Mouse (Mus musculus): ENCODE measurements around the gene Iars2. TPM values are rescaled to one million over a fixed set of nuclear protein-coding genes. Genes with fewer than 3 reads are reported as not detected.

Gene Iars2
- polyA plus RNA-seq, 1 experiment from 2014 or later = 64.7 TPM

DNA sequence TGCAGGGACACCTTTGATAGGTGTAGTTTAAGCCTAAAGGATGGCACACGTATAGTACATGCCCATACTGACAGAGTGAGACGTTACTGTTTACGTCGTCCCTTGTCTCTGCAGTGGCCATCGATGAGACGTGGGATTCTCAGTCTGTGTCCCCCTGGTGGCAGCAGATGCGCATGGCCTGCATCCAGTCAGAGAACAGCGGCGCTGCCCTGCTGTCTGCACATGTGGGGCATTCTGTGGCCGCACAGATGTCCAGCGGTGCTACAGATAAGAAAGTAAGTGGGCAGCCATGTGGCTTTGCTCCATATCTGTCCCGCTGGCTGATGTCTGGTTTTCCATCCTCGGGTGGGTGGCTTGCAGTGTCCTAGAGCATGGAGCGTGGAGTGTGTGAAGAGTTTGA is 66.6 kb downstream of the Iars2 start:
- DNase-seq (ENCODE audit: low read depth, low spot score) = no peak
- ChIA-PET POLR2A (no interaction called here), CTCF (no interaction called here)
- TF ChIP-seq CTCF (IDR thresholded peaks at IDR 0.05) = peak; percentile 52
- in situ Hi-C loops (cut with MboI; ENCODE audit: low pct_unique_long_range_greater_than_20kb) = no loop called here
- no peak for ATAC-seq
- H3K27me3 ChIP-seq = no peaks in the 10 kb centered on the region

DNA sequence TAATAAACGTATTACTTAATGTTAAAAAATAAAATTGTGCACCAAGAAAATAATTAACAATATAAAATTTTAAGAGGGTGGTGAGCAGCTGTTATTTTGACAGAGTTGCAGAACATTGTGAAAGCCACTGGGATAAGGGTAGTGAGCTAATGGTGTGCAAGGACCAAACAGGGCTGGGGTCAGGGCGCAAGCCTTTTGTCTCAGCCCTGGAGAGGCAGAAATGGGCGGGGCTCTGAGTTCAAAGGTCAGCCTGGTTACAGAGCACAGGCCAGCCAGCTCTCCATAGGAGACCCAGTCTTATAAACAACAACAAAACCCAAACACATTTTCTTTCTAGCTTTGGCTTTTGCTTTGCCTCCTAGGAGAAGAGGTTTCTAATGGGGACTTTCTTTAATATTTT is 72.4 kb downstream of the Iars2 start:
- ChIA-PET CTCF (no interaction called here), POLR2A (no interaction called here)
- DNase-seq (ENCODE audit: low read depth, low spot score) = no peak
- TF ChIP-seq CTCF (IDR thresholded peaks at IDR 0.05) = no peak
- in situ Hi-C loops (cut with MboI; ENCODE audit: low pct_unique_long_range_greater_than_20kb) = no loop called here
- no peak for ATAC-seq
- no peaks in the 10 kb centered on the region for H3K27me3 ChIP-seq

GRCm38 (mm10) chr1:185255336-185255735 is 73.9 kb downstream of the Iars2 start:
- ATAC-seq = no peak
- no peak for TF ChIP-seq CTCF (IDR thresholded peaks at IDR 0.05)
- in situ Hi-C loops (cut with MboI; ENCODE audit: low pct_unique_long_range_greater_than_20kb) = no loop called here
- ChIA-PET CTCF (no interaction called here), POLR2A (interaction anchor here (0.6 kb wide), 1 partner anchor 8 kb away, joined by 7 read pairs; no protein-coding TSS in a partner anchor)
- no peak for DNase-seq (ENCODE audit: low read depth, low spot score)
- H3K27me3 ChIP-seq = no peaks in the 10 kb centered on the region

DNA sequence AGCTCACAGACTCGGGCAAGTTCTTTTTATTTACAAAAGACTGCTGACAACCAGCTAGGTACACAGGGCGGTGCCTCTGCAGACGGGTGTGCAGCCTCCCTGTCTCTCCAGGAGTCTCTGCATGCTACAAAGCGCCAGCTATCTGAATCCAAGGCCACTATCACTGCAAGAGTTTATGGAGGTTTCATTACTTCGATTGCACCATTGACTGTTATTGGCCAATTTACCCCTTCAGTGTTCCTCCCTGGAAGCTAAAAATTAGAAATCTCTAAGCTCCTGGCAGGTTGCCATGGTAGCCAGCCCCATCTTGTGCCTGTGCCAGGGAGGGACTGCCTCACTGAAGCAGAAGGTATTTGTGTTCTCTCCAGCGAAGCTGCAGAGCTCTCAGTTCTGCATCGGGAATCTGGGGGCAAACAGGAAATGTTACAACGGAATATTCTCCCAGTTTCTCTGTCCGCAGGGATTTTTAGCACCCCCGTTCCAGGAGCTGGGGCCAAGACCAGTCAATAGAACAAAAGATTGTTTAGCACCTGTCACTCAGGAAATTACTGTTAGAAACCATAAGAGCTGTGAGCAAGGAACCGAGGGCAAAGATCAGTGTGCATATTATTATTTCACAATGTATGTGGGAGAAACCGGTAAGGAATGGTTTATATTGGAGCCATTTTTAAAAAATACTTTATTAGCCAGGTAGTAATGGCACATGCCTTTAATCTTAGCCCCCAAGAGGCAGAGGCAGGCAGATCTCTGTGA is 75.9 kb downstream of the Iars2 start:
- CTCF ChIA-PET = interaction anchor here (0.9 kb wide), 1 partner anchor 8 kb away, joined by 3 read pairs; no protein-coding TSS in a partner anchor
- in situ Hi-C loops (cut with MboI; ENCODE audit: low pct_unique_long_range_greater_than_20kb) = no loop called here
- DNase-seq (ENCODE audit: low read depth, low spot score) (no peak), ATAC-seq (no peak)
- no peaks in the 10 kb centered on the region for H3K27me3 ChIP-seq
- TF ChIP-seq CTCF (IDR thresholded peaks at IDR 0.05) = no peak
- POLR2A ChIA-PET = interaction anchor here (0.6 kb wide), 1 partner anchor 13 kb away, joined by 3 read pairs; no protein-coding TSS in a partner anchor

DNA sequence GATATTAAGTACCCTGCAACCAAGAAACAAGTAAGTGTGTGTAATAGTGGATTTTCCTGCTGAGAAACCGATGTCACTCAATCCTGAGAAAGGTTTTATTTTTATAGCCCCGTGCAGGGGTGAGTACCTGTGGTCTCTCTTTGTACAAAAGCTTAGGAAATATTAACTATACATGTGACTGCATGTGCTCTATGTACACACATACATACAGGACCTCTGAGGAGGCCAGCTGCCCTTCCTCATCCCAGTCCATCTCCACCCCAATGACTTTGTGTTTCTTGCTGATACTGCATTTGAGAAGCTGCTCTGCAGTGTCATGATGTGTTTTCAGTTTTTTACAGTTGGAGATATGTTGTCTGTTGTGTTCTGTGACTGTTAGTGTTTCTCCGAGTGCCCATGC is 76.8 kb downstream of the Iars2 start:
- in situ Hi-C loops (cut with MboI; ENCODE audit: low pct_unique_long_range_greater_than_20kb) = no loop called here
- ChIA-PET CTCF (interaction anchor here (0.9 kb wide), 1 partner anchor 9 kb away, joined by 3 read pairs; no protein-coding TSS in a partner anchor), POLR2A (no interaction called here)
- H3K27me3 ChIP-seq = no peaks in the 10 kb centered on the region
- no peak for TF ChIP-seq CTCF (IDR thresholded peaks at IDR 0.05)
- no peak for DNase-seq (ENCODE audit: low read depth, low spot score)
- no peak for ATAC-seq

DNA sequence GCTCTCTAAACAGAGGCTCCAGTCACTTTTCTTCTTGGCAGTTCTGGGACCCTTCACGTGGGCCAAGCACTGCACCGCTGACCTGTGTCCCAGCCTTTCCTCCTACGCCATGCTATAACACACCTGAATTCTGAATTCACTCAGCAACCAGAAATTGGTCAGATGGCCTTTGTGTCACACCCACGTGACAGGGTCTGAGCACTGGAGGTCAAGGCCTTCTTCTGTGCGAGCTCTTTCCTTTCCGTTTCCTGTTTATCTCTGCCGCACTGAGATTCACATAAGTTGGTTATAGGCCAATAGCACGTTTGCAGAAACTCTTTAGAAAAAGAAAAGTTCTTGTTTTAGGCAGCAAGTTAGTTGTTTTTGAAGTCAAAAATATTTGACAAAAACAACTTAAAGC is 80.5 kb downstream of the Iars2 start:
- in situ Hi-C loops (cut with MboI; ENCODE audit: low pct_unique_long_range_greater_than_20kb) = no loop called here
- DNase-seq (ENCODE audit: low read depth, low spot score) = no peak
- ATAC-seq = no peak

GRCm38 (mm10) chr1:185247429-185248085 is 81.6 kb downstream of the Iars2 start:
- no peak for ATAC-seq
- H3K27me3 ChIP-seq = no peaks in the 10 kb centered on the region
- ChIA-PET CTCF (interaction anchor here (0.9 kb wide), 1 partner anchor 18 kb away, joined by 3 read pairs; no protein-coding TSS in a partner anchor), POLR2A (interaction anchor here (0.7 kb wide), 1 partner anchor 8 kb away, joined by 7 read pairs; no protein-coding TSS in a partner anchor)
- no peak for TF ChIP-seq CTCF (IDR thresholded peaks at IDR 0.05)
- in situ Hi-C loops (cut with MboI; ENCODE audit: low pct_unique_long_range_greater_than_20kb) = no loop called here
- DNase-seq (ENCODE audit: low read depth, low spot score) = no peak

More for the DNA sequence above, 80.5 kb downstream of the Iars2 start:
- CTCF ChIA-PET = no interaction called here
- TF ChIP-seq CTCF (IDR thresholded peaks at IDR 0.05) = no peak
- H3K27me3 ChIP-seq = no peaks in the 10 kb centered on the region
- POLR2A ChIA-PET = no interaction called here

DNA sequence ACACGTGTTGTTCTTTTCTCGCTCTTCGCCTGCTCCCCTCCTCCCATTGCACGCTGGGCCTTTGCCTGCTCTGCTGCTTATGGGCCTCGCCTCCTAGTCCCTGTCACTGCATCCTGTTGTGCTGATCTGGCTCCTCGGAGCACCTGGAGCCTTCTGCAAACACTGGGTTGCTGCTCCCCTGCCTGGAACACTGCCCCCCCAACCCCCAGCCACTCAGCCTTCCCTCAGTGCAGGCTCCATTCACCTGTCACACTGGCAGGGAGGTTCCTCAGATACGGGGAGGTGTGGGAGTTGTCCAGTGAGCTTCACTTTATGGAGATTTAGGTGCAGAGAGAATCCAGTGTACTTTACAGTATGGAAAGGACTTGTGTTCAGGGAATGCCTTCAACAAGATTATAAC is 83.7 kb downstream of the Iars2 start:
- H3K27me3 ChIP-seq = no peaks in the 10 kb centered on the region
- no peak for TF ChIP-seq CTCF (IDR thresholded peaks at IDR 0.05)
- CTCF ChIA-PET = no interaction called here
- POLR2A ChIA-PET = no interaction called here
- in situ Hi-C loops (cut with MboI; ENCODE audit: low pct_unique_long_range_greater_than_20kb) = no loop called here
- ATAC-seq (no peak), DNase-seq (ENCODE audit: low read depth, low spot score) (no peak)

GRCm38 (mm10) chr1:185243013-185243412 is 86.2 kb downstream of the Iars2 start:
- ATAC-seq = no peak
- TF ChIP-seq CTCF (IDR thresholded peaks at IDR 0.05) = no peak
- H3K27me3 ChIP-seq = no peaks in the 10 kb centered on the region
- DNase-seq (ENCODE audit: low read depth, low spot score) = no peak
- in situ Hi-C loops (cut with MboI; ENCODE audit: low pct_unique_long_range_greater_than_20kb) = no loop called here
- ChIA-PET POLR2A (interaction anchor here (0.5 kb wide), 1 partner anchor 1418 kb away, joined by 3 read pairs; no protein-coding TSS in a partner anchor), CTCF (no interaction called here)

DNA sequence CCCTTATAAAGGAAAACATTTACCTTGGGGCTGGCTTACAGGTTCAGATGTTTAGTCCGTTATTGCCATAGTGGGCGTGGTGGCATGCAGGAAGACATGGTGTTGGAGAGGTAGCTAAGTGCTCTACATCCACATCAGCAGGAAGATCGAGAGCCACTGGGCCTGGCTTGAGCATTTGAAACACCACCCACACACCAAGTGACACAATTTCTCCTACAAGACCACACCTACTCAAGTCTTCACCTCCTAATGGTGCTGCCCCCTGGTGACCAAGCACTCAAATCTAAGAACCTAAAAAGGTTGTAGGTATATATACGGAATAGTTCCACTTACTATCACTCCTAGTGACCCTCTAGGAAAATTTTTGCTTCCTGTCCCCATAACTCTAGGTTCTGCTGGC is 92.7 kb downstream of the Iars2 start:
- ChIA-PET CTCF (no interaction called here), POLR2A (no interaction called here)
- no peak for TF ChIP-seq CTCF (IDR thresholded peaks at IDR 0.05)
- in situ Hi-C loops (cut with MboI; ENCODE audit: low pct_unique_long_range_greater_than_20kb) = no loop called here
- no peak for DNase-seq (ENCODE audit: low read depth, low spot score)
- no peaks in the 10 kb centered on the region for H3K27me3 ChIP-seq
- ATAC-seq = no peak

DNA sequence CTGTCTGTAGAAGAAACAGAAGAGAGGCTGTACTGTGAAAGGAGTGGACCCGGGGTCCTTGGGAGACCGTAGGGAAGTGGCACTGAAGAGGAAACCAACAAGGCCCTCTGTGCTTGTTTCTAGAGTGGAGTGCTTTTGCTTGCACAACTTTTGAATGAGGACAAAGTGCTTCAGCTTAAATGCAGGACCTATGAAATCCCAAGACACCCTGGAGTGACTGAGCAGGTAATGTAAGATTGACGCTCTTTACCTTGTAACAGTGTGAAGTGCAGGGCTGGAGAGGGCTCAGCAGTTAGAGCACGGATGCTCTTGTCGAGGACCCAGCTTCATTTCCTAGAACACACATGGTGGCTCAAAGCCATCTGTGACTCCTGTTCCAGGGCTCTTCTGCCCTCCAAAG is 93.4 kb downstream of the Iars2 start:
- ChIA-PET POLR2A (no interaction called here), CTCF (no interaction called here)
- no peak for TF ChIP-seq CTCF (IDR thresholded peaks at IDR 0.05)
- no peaks in the 10 kb centered on the region for H3K27me3 ChIP-seq
- in situ Hi-C loops (cut with MboI; ENCODE audit: low pct_unique_long_range_greater_than_20kb) = no loop called here
- no peak for ATAC-seq
- no peak for DNase-seq (ENCODE audit: low read depth, low spot score)

Other genes with a start within 250 kb of the Iars2 start
- gene Rab3gap2, start 125.3 kb downstream of the Iars2 start, polyA plus RNA-seq (2021) = 35.2 TPM
- 72.8 TPM for gene Bpnt1, start 2.8 kb upstream of the Iars2 start, polyA plus RNA-seq (2021)
- 153 TPM for gene Eprs, start 33.6 kb upstream of the Iars2 start, polyA plus RNA-seq (2021)
- gene Slc30a10, start 125.5 kb upstream of the Iars2 start, polyA plus RNA-seq (2021) = not detected